Mouse (Mus musculus): ENCODE measurements at regions not wholly inside any gene's neighbourhood (a gene's known extent, or its start where the extent isn't known, plus 50 kb on each side); places are given as distances from the start of the nearest gene placed in this dataset.

DNA sequence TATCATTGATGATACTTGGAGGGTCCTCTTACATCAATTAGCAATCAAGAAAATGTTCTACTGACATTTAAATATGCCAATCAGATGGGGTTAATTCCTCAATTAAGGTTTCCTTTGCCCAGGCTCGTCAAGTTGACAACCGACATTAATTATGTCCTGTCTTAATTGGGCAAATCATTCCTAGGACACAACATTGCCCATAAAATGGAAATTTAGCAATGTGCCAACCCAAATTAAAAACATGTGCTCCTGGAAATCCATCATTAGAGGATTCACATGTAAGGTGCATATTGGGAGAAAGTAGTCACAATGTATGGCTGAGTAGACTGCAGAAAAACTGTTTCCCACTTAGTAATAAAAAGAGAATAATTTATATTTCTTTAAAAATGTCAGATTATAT lies 483.6 kb upstream of the B430305J03Rik start:
- DNase-seq = no peak

GRCm38 (mm10) chr3:61846703-61847102 lies 481.0 kb upstream of the B430305J03Rik start:
- DNase-seq = no peak

- peak; percentile 10 for DNase-seq
These were observed 473.7 kb upstream of the B430305J03Rik start for GRCm38 (mm10) chr3:61839355-61840009.

DNA sequence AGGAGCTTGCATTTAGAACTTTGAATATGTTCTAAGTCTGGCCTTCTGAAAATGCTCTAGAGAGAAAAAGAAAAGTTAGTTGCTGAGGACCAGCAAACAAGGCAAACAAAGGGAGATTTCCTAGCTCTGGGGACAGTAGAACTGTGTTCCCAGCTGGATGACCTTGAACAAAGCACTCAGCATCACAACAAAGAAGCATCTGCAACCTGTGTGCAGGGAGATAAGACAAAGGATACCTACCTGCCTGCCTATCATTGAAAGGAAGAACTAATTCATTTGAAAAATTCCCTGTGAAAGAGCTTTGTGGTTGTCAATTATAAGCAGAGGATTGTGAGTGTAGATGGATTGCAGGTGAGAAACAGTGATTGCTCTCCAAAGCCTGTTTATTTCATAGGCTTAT lies 451.1 kb upstream of the B430305J03Rik start:
- no peak for DNase-seq

GRCm38 (mm10) chr3:61796021-61796420 lies 430.3 kb upstream of the B430305J03Rik start:
- no peak for DNase-seq

GRCm38 (mm10) chr3:61790674-61791073 lies 424.9 kb upstream of the B430305J03Rik start:
- no peak for DNase-seq
